Mouse (Mus musculus) liver, embryonic 13.5 days (tissue): ENCODE measurements around the gene Olfr190. TPM values are rescaled to one million over a fixed set of nuclear protein-coding genes. Genes with fewer than 3 reads are reported as not detected.

Experiments used
- ATAC-seq: fragments of 200-750 bp; cut with Nextera tagmentation; 2 replicates; pipeline ENCODE4 v1.8.0; 2017; ENCODE audit warnings: low read depth, mild to moderate bottlenecking, moderate number of reproducible peaks, moderate library complexity
- DNase-seq: peaks from one replicate; pipeline ENCODE4 v3.0.0; 2022
- H3K27ac ChIP-seq: fragments of 300-500 bp; sonication (generic); 2 replicates; pipeline ENCODE4 v1.5.1; 2015; ENCODE audit warnings: moderate library complexity, mild to moderate bottlenecking, inconsistent platforms
- H3K27me3 ChIP-seq: fragments of 300-500 bp; sonication (generic); 2 replicates; pipeline ENCODE4 v1.6.1; 2015; ENCODE audit warnings: mild to moderate bottlenecking, inconsistent platforms
- H3K36me3 ChIP-seq: fragments of 300-500 bp; sonication (generic); 2 replicates; pipeline ENCODE4 v1.6.1; 2015; ENCODE audit warnings: mild to moderate bottlenecking, inconsistent platforms
- H3K4me1 ChIP-seq: fragments of 300-500 bp; sonication (generic); replicated peaks from 2 replicates; pipeline ENCODE4 v1.6.1; 2015; ENCODE audit warnings: inconsistent platforms
- H3K4me2 ChIP-seq: fragments of 300-500 bp; sonication (generic); 2 replicates; pipeline ENCODE4 v1.6.1; 2015; ENCODE audit warnings: inconsistent platforms, mild to moderate bottlenecking, moderate library complexity
- H3K4me3 ChIP-seq: fragments of 300-500 bp; sonication (generic); replicated peaks from 2 replicates; pipeline ENCODE4 v1.5.1; 2015; ENCODE audit warnings: mild to moderate bottlenecking, inconsistent platforms
- H3K9ac ChIP-seq: fragments of 300-500 bp; sonication (generic); 2 replicates; pipeline ENCODE4 v1.6.1; 2015; ENCODE audit warnings: mild to moderate bottlenecking, inconsistent platforms
- H3K9me3 ChIP-seq: fragments of 300-500 bp; sonication (generic); replicated peaks from 2 replicates; pipeline ENCODE4 v1.6.1; 2016; ENCODE audit warnings: inconsistent platforms
- WGBS: fragments of 180-500 bp; shearing (Covaris S2); methylation state at CpG from one replicate; pipeline ENCODE4 v1.1.7; 2015; ENCODE audit not compliant: insufficient replicate concordance; 5-methylcytosine and 5-hydroxymethylcytosine counted together
- polyA plus RNA-seq: library from polyadenylated mRNA; unstranded; fragments of >200 nt; fragmentation: Nextera tagmentation; extraction: Ambion mirVana; gene quantifications from 2 replicates; pipeline ENCODE4 v1.2.1, GENCODE M21; 2015

Gene Olfr190
- polyA plus RNA-seq, 1 experiment from 2014 or later: not detected

GRCm38 (mm10) chr16:59047579-59047978 lies 30.2 kb downstream of the Olfr190 start:
- no peaks in the 10 kb centered on the region for H3K36me3 ChIP-seq
- 51% methylated on average over 4 of the region's 4 CpGs for WGBS
- H3K4me3 ChIP-seq: no peak overlapping the region
- ATAC-seq: no peak
- no peaks in the 10 kb centered on the region for H3K4me1 ChIP-seq
- H3K27ac ChIP-seq: no peak overlapping the region
- no peaks in the 10 kb centered on the region for H3K27me3 ChIP-seq
- no peak for DNase-seq
- H3K9ac ChIP-seq: no peak overlapping the region
- H3K9me3 ChIP-seq: no peaks in the 10 kb centered on the region
- no peak overlapping the region for H3K4me2 ChIP-seq

- no peak overlapping the region for H3K4me2 ChIP-seq
- H3K4me3 ChIP-seq: no peak overlapping the region
- H3K27me3 ChIP-seq: no peaks in the 10 kb centered on the region
- no peaks in the 10 kb centered on the region for H3K4me1 ChIP-seq
- 55% methylated on average over 3 of the region's 3 CpGs for WGBS
- no peaks in the 10 kb centered on the region for H3K36me3 ChIP-seq
- DNase-seq (no peak), ATAC-seq (no peak)
- no peaks in the 10 kb centered on the region for H3K9me3 ChIP-seq
- no peak overlapping the region for H3K9ac ChIP-seq
- H3K27ac ChIP-seq: no peak overlapping the region
These were observed 32.0 kb downstream of the Olfr190 start for GRCm38 (mm10) chr16:59045835-59046234.

GRCm38 (mm10) chr16:59039710-59040109 lies 38.1 kb downstream of the Olfr190 start, which contains the start of gene Olfr187:
Gene Olfr187, minus strand, starts transcription at chr16:59039767.
- DNase-seq (no peak), ATAC-seq (no peak)
- Histone ChIP-seq H3K4me2 (no peak within 1 kb of the TSS), H3K4me1 (no peaks in the 10 kb centered on the region), H3K36me3 (no peaks in the 10 kb centered on the region), H3K27ac (no peak within 1 kb of the TSS), H3K27me3 (no peaks in the 10 kb centered on the region), H3K4me3 (no peak within 1 kb of the TSS), H3K9me3 (no peaks in the 10 kb centered on the region), H3K9ac (no peak within 1 kb of the TSS)
- 71% methylated on average over 7 of the region's 7 CpGs for WGBS

GRCm38 (mm10) chr16:59030191-59030590 lies 47.6 kb downstream of the Olfr190 start, which contains the start of gene Olfr186:
Gene Olfr186, minus strand, starts transcription at chr16:59030291.
- 75% methylated on average over 4 of the region's 4 CpGs for WGBS
- no peaks in the 10 kb centered on the region for H3K4me1 ChIP-seq
- no peak within 1 kb of the TSS for H3K4me3 ChIP-seq
- no peak for ATAC-seq
- H3K4me2 ChIP-seq: no peak within 1 kb of the TSS
- H3K9ac ChIP-seq: no peak within 1 kb of the TSS
- H3K27ac ChIP-seq: no peak within 1 kb of the TSS
- H3K36me3 ChIP-seq: no peaks in the 10 kb centered on the region
- DNase-seq: no peak
- H3K27me3 ChIP-seq: no peaks in the 10 kb centered on the region
- no peaks in the 10 kb centered on the region; the same call in 1 of the 2 replicates for H3K9me3 ChIP-seq

Other genes starting within 250 kb of the Olfr190 start
- gene Olfr177, start 203.2 kb downstream of the Olfr190 start, polyA plus RNA-seq: not detected in 2 replicates
- gene Olfr178, start 185.9 kb downstream of the Olfr190 start, polyA plus RNA-seq: not detected in 2 replicates
- gene Olfr181, start 149.2 kb downstream of the Olfr190 start, polyA plus RNA-seq: not detected in 2 replicates
- gene Olfr180, start 148.6 kb downstream of the Olfr190 start, polyA plus RNA-seq: not detected in 2 replicates
- gene Olfr183, start 82.6 kb downstream of the Olfr190 start, polyA plus RNA-seq: not detected in 2 replicates
- gene Olfr186, start 47.7 kb downstream of the Olfr190 start, polyA plus RNA-seq: not detected in 2 replicates
- gene Olfr187, start 38.2 kb downstream of the Olfr190 start, polyA plus RNA-seq: not detected in 2 replicates
- not detected in 2 replicates for gene Olfr191, start 11.8 kb upstream of the Olfr190 start, polyA plus RNA-seq
- not detected in 2 replicates for gene Olfr193, start 33.9 kb upstream of the Olfr190 start, polyA plus RNA-seq
- not detected in 2 replicates for gene Olfr194, start 43.1 kb upstream of the Olfr190 start, polyA plus RNA-seq
- gene Olfr195, start 69.0 kb upstream of the Olfr190 start, polyA plus RNA-seq: not detected in 2 replicates
- gene Olfr196, start 92.4 kb upstream of the Olfr190 start, polyA plus RNA-seq: not detected in 2 replicates
- not detected in 2 replicates for gene Olfr198, start 125.5 kb upstream of the Olfr190 start, polyA plus RNA-seq
- not detected in 2 replicates for gene Olfr199, start 141.8 kb upstream of the Olfr190 start, polyA plus RNA-seq
- 0.15 and 0.31 TPM in 2 replicates for gene Olfr201, start 194.6 kb upstream of the Olfr190 start, polyA plus RNA-seq
- gene Olfr202, start 208.8 kb upstream of the Olfr190 start, polyA plus RNA-seq: not detected in 2 replicates
- gene Olfr203, start 220.9 kb upstream of the Olfr190 start, polyA plus RNA-seq: not detected in 2 replicates
- not detected in 2 replicates for gene Olfr204, start 240.2 kb upstream of the Olfr190 start, polyA plus RNA-seq